Comparison of ENCODE assay signal across 11 mouse cellular contexts in the genomic region with DNA sequence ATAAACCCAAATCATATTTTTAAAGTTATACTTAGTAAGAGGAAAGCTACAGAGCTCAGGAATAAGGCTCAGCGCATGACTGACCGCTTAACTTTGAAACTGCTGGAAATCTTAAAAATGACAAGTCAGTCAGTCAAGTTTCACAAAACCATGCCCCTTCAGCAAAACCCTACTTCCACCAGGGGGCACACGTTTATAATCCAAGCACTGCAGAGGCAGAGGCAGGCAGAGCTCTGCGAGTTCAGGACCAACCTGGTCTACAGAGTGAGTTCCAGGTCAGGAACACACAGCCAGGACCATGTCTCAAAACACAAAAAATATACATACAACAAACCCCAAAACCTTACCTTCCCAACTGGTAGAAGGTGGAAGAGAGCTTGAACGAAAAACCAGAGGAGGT. TPM values are rescaled to one million over a fixed set of nuclear protein-coding genes. Genes with fewer than 3 reads are reported as not detected.
DNase-seq lines count a peak whose midpoint lies in the region; ATAC-seq and TF ChIP-seq lines count a peak whose summit lies in the region.
"Had no signal": no experiment of that assay in that cellular context is flagged by ENCODE, and none has a peak within 500 bp of the region (broad histone marks: within the 10 kb centered on the region; RNA-seq: fewer than 3 reads in every experiment).

No protein-coding gene starts in this region.

- dilution Hi-C loops in CH12.LX (cut with MboI; ENCODE audit: extremely low pct_ligation_motif_present, extremely low pct_unique_long_range_greater_than_20kb, low sequenced_read_pairs) = no loop called here

- DNase-seq in CH12.LX (ENCODE audit: extremely low read depth) = peak; percentile 45
- DNase-seq in spleen, postnatal 36 days (ENCODE audit: low spot score in 2 of 2) = peak; percentile 54 to 67
- no peak for DNase-seq in cerebellum, postnatal 4 days (ENCODE audit: low spot score in 2 of 2)
- no peak for DNase-seq in layer of hippocampus, postnatal 25 days (ENCODE audit: extremely low spot score in 1 of 2, low spot score in 1 of 2)
- DNase-seq in retina, embryonic 14.5 days (ENCODE audit: low spot score) = no peak
- DNase-seq: liver, embryonic 13.5 days had no signal

- TF ChIP-seq EP300 in CH12.LX (IDR thresholded peaks at IDR 0.05; ENCODE audit: low read length) = no peak

- no peak overlapping the region for H3K4me2 ChIP-seq in intestine, postnatal 0 days (replicated peaks; ENCODE audit: low read depth)
- no peak overlapping the region for H3K4me2 ChIP-seq in intestine, embryonic 16.5 days (ENCODE audit: low read depth, low read length)
- no peak overlapping the region for H3K4me2 ChIP-seq in CH12.LX (ENCODE audit: insufficient read depth, low read depth, poor library complexity, severe bottlenecking)
- H3K4me2 ChIP-seq in liver, embryonic 16.5 days (ENCODE audit: low read depth, low read length) = no peak overlapping the region
- H3K4me2 ChIP-seq: forebrain, embryonic 13.5 days; hindbrain, embryonic 13.5 days; liver, embryonic 13.5 days had no signal

- in situ Hi-C loops in CH12.LX (cut with MboI; ENCODE audit: low pct_ligation_motif_present, low pct_unique_long_range_greater_than_20kb, low sequenced_read_pairs) = no loop called here

- ATAC-seq in intestine, postnatal 0 days = no peak
- ATAC-seq in intestine, embryonic 16.5 days = no peak
- ATAC-seq in liver, embryonic 16.5 days (ENCODE audit: low read depth) = peak; percentile 15; the same call in 1 of the 2 replicates
- ATAC-seq: forebrain, embryonic 13.5 days had no signal

- peaks cover 10% of the 10 kb centered on the region for H3K79me2 ChIP-seq in CH12.LX (replicated peaks; ENCODE audit: control insufficient read depth, extremely low read depth, insufficient read depth, poor library complexity, severe bottlenecking)

- 94% methylated on average over 5 of the region's 5 CpGs for WGBS in intestine, postnatal 0 days
- 92% methylated on average over 5 of the region's 5 CpGs for WGBS in intestine, embryonic 16.5 days
- 84% methylated on average over 5 of the region's 5 CpGs for WGBS in liver, embryonic 16.5 days (ENCODE audit: insufficient replicate concordance)

- H3K27me3 ChIP-seq in intestine, postnatal 0 days (replicated peaks; ENCODE audit: control insufficient read depth, insufficient read depth, low read length) = no peaks in the 10 kb centered on the region
- H3K27me3 ChIP-seq in intestine, embryonic 16.5 days (replicated peaks; ENCODE audit: control insufficient read depth, insufficient read depth, low read length) = no peaks in the 10 kb centered on the region
- H3K27me3 ChIP-seq in CH12.LX (replicated peaks) = no peaks in the 10 kb centered on the region
- no peaks in the 10 kb centered on the region for H3K27me3 ChIP-seq in liver, embryonic 16.5 days (ENCODE audit: control insufficient read depth, insufficient read depth, low read depth, low read length)
- H3K27me3 ChIP-seq: forebrain, embryonic 13.5 days; hindbrain, embryonic 13.5 days; liver, embryonic 13.5 days had no signal

- H3K9me3 ChIP-seq in intestine, postnatal 0 days (ENCODE audit: control insufficient read depth) = no peaks in the 10 kb centered on the region
- H3K9me3 ChIP-seq in intestine, embryonic 16.5 days (ENCODE audit: control insufficient read depth, low read length) = no peaks in the 10 kb centered on the region
- no peaks in the 10 kb centered on the region for H3K9me3 ChIP-seq in CH12.LX (replicated peaks; ENCODE audit: low read length)
- no peaks in the 10 kb centered on the region for H3K9me3 ChIP-seq in liver, embryonic 16.5 days (replicated peaks; ENCODE audit: control insufficient read depth, low read length)
- H3K9me3 ChIP-seq: forebrain, embryonic 13.5 days; hindbrain, embryonic 13.5 days; liver, embryonic 13.5 days had no signal

- peaks cover 83% of the 10 kb centered on the region for H3K36me3 ChIP-seq in intestine, postnatal 0 days (ENCODE audit: control insufficient read depth, insufficient read depth)
- peaks cover 46% of the 10 kb centered on the region for H3K36me3 ChIP-seq in intestine, embryonic 16.5 days (ENCODE audit: control insufficient read depth, insufficient read depth, low read length)
- peaks cover 71 to 88% of the 10 kb centered on the region in 2 experiments for H3K36me3 ChIP-seq in CH12.LX (replicated peaks in 1 of 2; ENCODE audit: control insufficient read depth in 1 of 2, insufficient read depth in 1 of 2, low read length in 1 of 2)
- peaks cover 91% of the 10 kb centered on the region for H3K36me3 ChIP-seq in liver, embryonic 16.5 days (ENCODE audit: control insufficient read depth, insufficient read depth)

- H3K27ac ChIP-seq in intestine, postnatal 0 days (ENCODE audit: low read depth, low read length) = no peak overlapping the region
- no peak overlapping the region for H3K27ac ChIP-seq in intestine, embryonic 16.5 days (ENCODE audit: low read length)
- no peak overlapping the region for H3K27ac ChIP-seq in CH12.LX (ENCODE audit: insufficient read depth, low read depth)
- H3K27ac ChIP-seq in liver, embryonic 16.5 days (ENCODE audit: low read length) = no peak overlapping the region
- H3K27ac ChIP-seq: forebrain, embryonic 13.5 days; hindbrain, embryonic 13.5 days; liver, embryonic 13.5 days had no signal

- peak; percentile 52 for TF ChIP-seq CTCF in intestine, postnatal 0 days (IDR thresholded peaks at IDR 0.05; ENCODE audit: low read depth)
- TF ChIP-seq CTCF in CH12.LX (conservative IDR thresholded peaks at IDR 0.05 in 1 of 2, IDR thresholded peaks at IDR 0.05 in 1 of 2; ENCODE audit: low read depth in 2 of 2, low read length in 2 of 2) = peak in 1 of 2 experiments; percentile 69; a peak in 2 of 4 replicates

- TF ChIP-seq RAD21 in CH12.LX (IDR thresholded peaks at IDR 0.05; ENCODE audit: low read depth, low read length) = peak; percentile 55

- TF ChIP-seq POLR2A in CH12.LX (IDR thresholded peaks at IDR 0.05; ENCODE audit: low read depth, low read length) = no peak

- H3K9ac ChIP-seq in intestine, postnatal 0 days (ENCODE audit: low read depth, low read length) = no peak overlapping the region
- no peak overlapping the region for H3K9ac ChIP-seq in intestine, embryonic 16.5 days (ENCODE audit: low read depth, low read length)
- H3K9ac ChIP-seq in CH12.LX (ENCODE audit: insufficient read depth, low read depth) = no peak overlapping the region
- no peak overlapping the region for H3K9ac ChIP-seq in liver, embryonic 16.5 days (ENCODE audit: low read depth, low read length)
- H3K9ac ChIP-seq: forebrain, embryonic 13.5 days; hindbrain, embryonic 13.5 days; liver, embryonic 13.5 days had no signal

- H3K4me3 ChIP-seq in intestine, postnatal 0 days (ENCODE audit: low read depth, low read length) = no peak overlapping the region
- no peak overlapping the region for H3K4me3 ChIP-seq in intestine, embryonic 16.5 days (ENCODE audit: low read length)
- no peak overlapping the region for H3K4me3 ChIP-seq in CH12.LX (replicated peaks in 1 of 3; ENCODE audit: low read depth in 2 of 3, low read length in 2 of 3, poor library complexity in 1 of 3)
- H3K4me3 ChIP-seq in liver, embryonic 16.5 days (ENCODE audit: low read depth, low read length) = no peak overlapping the region
- H3K4me3 ChIP-seq: forebrain, embryonic 13.5 days; hindbrain, embryonic 13.5 days; liver, embryonic 13.5 days had no signal

- H3K4me1 ChIP-seq in intestine, postnatal 0 days (replicated peaks; ENCODE audit: control insufficient read depth, insufficient read depth, low read length) = no peaks in the 10 kb centered on the region
- no peaks in the 10 kb centered on the region for H3K4me1 ChIP-seq in intestine, embryonic 16.5 days (ENCODE audit: control insufficient read depth, insufficient read depth, low read length)
- no peaks in the 10 kb centered on the region for H3K4me1 ChIP-seq in CH12.LX (ENCODE audit: control insufficient read depth in 1 of 2, insufficient read depth in 2 of 2)
- no peaks in the 10 kb centered on the region for H3K4me1 ChIP-seq in liver, embryonic 16.5 days (ENCODE audit: control insufficient read depth, low read depth, low read length)
- H3K4me1 ChIP-seq: forebrain, embryonic 13.5 days; hindbrain, embryonic 13.5 days; liver, embryonic 13.5 days had no signal

TF ChIP-seq in CH12.LX, 34 proteins besides CTCF, POLR2A, EP300 and RAD21:
- TF ChIP-seq BHLHE40 (IDR thresholded peaks at IDR 0.05; ENCODE audit: low read depth, low read length) = no peak
- peak; percentile 71 for TF ChIP-seq SMC3 (IDR thresholded peaks at IDR 0.05; ENCODE audit: low read depth, low read length)

RNA-seq across cellular contexts. Expression of a gene that starts 14.5 kb away (rescaled TPM):
- polyA plus RNA-seq in intestine, postnatal 0 days (2015; fragmentation: Nextera tagmentation; extraction: Ambion mirVana) = 34.4 and 37.7 TPM in 2 replicates
- polyA plus RNA-seq in intestine, embryonic 16.5 days (2015; fragmentation: Nextera tagmentation; extraction: Ambion mirVana) = 123 and 130 TPM in 2 replicates
- 113 and 133 TPM in 2 replicates for total RNA-seq in CH12.LX (2012; rRNA removed)
- total RNA-seq in CH12.LX (2014; rRNA removed) = 136 and 142 TPM in 2 replicates
- 78.4 and 79.1 TPM in 2 replicates for polyA plus RNA-seq in CH12.LX (2012; ENCODE audit: insufficient read length, low read depth)
- 211 and 250 TPM in 2 replicates for polyA plus RNA-seq in liver, embryonic 16.5 days (2015; fragmentation: Nextera tagmentation; extraction: Ambion mirVana)
- 10 to 100 TPM; 12.4 to 12.5 TPM for total RNA-seq in layer of hippocampus, postnatal 25 days (2021)

Comparison
In these comparisons a context has a peak if more than half of its experiments do, and no peak if none do; other contexts are left out.
1. DNase-seq: peak in CH12.LX (single experiment) and spleen, postnatal 36 days (2 of 2); none in cerebellum, postnatal 4 days (0 of 2), layer of hippocampus, postnatal 25 days (0 of 2) and retina, embryonic 14.5 days (single experiment).